Mouse (Mus musculus) hindbrain, embryonic 16.5 days (tissue): ENCODE measurements around the gene Cdk8. TPM values are rescaled to one million over a fixed set of nuclear protein-coding genes. Genes with fewer than 3 reads are reported as not detected.
A peak's percentile ranks its signal among the peaks of the same experiment; 100 is the strongest.

Experiments used
- ATAC-seq: fragments of 200-750 bp; cut with Nextera tagmentation; 2 replicates; pipeline ENCODE4 v1.8.0; 2017; ENCODE audit warnings: moderate TSS enrichment, moderate library complexity
- H3K27ac ChIP-seq: fragments of 300-500 bp; sonication (generic); 2 replicates; pipeline ENCODE4 v1.5.1; 2014; ENCODE audit warnings: low read depth, mild to moderate bottlenecking, control low read depth, low read length, moderate library complexity
- H3K27me3 ChIP-seq: fragments of 300-500 bp; sonication (generic); replicated peaks from 2 replicates; pipeline ENCODE4 v1.6.1; 2014; ENCODE audit warnings: low read length; ENCODE audit not compliant: control insufficient read depth, insufficient read depth
- H3K36me3 ChIP-seq: fragments of 300-500 bp; sonication (generic); 2 replicates; pipeline ENCODE4 v1.6.1; 2014; ENCODE audit warnings: mild to moderate bottlenecking, low read length, moderate library complexity, mixed read lengths; ENCODE audit not compliant: control insufficient read depth, insufficient read depth
- H3K4me1 ChIP-seq: fragments of 300-500 bp; sonication (generic); 2 replicates; pipeline ENCODE4 v1.6.1; 2014; ENCODE audit warnings: low read depth, low read length; ENCODE audit not compliant: control insufficient read depth, insufficient read depth
- H3K4me2 ChIP-seq: fragments of 300-500 bp; sonication (generic); 2 replicates; pipeline ENCODE4 v1.6.1; 2014; ENCODE audit warnings: mild to moderate bottlenecking, low read length, control low read depth, moderate library complexity
- H3K4me3 ChIP-seq: fragments of 300-500 bp; sonication (generic); 2 replicates; pipeline ENCODE4 v1.5.1; 2014; ENCODE audit warnings: mild to moderate bottlenecking, low read length, control low read depth, moderate library complexity
- H3K9ac ChIP-seq: fragments of 300-500 bp; sonication (generic); 2 replicates; pipeline ENCODE4 v1.6.1; 2014; ENCODE audit warnings: low read depth, mild to moderate bottlenecking, control low read depth, low read length, moderate library complexity
- H3K9me3 ChIP-seq: fragments of 300-500 bp; sonication (generic); 2 replicates; pipeline ENCODE4 v1.6.1; 2014; ENCODE audit warnings: mild to moderate bottlenecking, low read length, moderate library complexity; ENCODE audit not compliant: control insufficient read depth
- WGBS: fragments of 180-500 bp; shearing (Covaris S2); extraction: QIAGEN DNeasy Blood & Tissue Kit; methylation state at CpG from one replicate; pipeline ENCODE4 v1.1.7; 2014; 5-methylcytosine and 5-hydroxymethylcytosine counted together
- polyA plus RNA-seq: library from polyadenylated mRNA; unstranded; fragments of >200 nt; fragmentation: Nextera tagmentation; extraction: Ambion mirVana; gene quantifications from 2 replicates; pipeline ENCODE4 v1.2.1, GENCODE M21; 2015

The Cdk8 gene
- polyA plus RNA-seq, 1 experiment from 2014 or later: 11.2 TPM

DNA sequence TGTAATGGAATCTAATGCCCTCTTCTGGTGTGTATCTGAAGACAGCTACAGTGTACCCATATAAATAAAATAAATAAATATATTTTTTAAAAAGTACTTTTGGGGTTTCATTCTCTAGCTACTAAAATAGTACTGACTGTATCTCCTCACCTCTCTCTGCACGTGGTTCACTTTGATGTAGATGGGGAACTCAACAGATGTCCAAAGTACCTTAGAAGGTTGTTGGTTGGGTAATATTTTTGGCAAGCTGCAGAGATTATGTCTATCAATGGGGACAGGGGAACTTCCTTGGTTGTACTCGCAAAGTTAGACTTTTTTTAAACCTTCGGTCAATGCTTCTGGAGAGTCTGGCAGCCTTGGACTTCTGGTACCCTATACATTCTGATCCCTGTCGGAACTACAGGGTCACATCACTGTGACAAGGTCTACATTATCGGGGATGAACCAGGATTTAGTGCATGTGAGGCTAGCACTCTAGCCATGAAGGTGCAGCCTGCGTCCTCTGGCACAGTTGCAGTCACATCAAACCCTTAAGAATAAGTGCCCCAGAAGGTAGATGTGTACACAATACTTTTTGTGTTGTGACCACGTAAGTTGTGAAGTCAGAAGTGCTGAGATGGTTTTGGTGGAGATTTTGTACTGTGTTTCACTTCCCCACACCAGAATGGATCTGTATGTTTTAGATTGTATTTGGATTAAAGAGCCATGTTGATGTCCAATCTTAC is 14.8 kb downstream of the Cdk8 start:
- Histone ChIP-seq H3K36me3 (no peaks in the 10 kb centered on the region), H3K27ac (no peak overlapping the region), H3K9ac (no peak overlapping the region), H3K4me1 (no peaks in the 10 kb centered on the region), H3K9me3 (no peaks in the 10 kb centered on the region), H3K27me3 (no peaks in the 10 kb centered on the region), H3K4me2 (no peak overlapping the region), H3K4me3 (no peak overlapping the region)
- 95% methylated on average over 7 of the region's 7 CpGs for WGBS
- ATAC-seq: no peak

DNA sequence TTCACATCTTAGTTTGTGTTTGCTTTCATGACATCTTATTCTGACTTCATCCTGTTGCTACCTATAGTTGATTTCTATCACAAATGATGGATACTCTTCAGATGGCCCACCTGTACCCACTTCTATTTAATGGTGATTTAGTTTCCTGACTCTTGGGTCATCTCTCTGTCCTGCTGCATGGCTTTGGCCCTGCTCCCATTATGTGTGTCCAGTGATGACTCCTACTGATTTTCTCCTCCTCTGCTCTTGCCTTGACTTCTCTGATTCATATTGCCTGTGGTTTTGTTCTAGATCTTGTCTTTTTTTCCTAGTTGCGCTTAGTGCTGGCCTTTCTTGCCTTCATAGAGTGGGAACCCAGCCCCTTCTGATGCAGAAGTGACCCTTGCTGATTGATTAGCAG is 15.4 kb downstream of the Cdk8 start:
- Histone ChIP-seq H3K27ac (no peak overlapping the region), H3K4me1 (no peaks in the 10 kb centered on the region), H3K9ac (no peak overlapping the region), H3K9me3 (no peaks in the 10 kb centered on the region), H3K4me3 (no peak overlapping the region), H3K4me2 (no peak overlapping the region), H3K36me3 (no peaks in the 10 kb centered on the region), H3K27me3 (no peaks in the 10 kb centered on the region)
- ATAC-seq: no peak
- 88% methylated on average over 1 of the region's 1 CpGs for WGBS

DNA sequence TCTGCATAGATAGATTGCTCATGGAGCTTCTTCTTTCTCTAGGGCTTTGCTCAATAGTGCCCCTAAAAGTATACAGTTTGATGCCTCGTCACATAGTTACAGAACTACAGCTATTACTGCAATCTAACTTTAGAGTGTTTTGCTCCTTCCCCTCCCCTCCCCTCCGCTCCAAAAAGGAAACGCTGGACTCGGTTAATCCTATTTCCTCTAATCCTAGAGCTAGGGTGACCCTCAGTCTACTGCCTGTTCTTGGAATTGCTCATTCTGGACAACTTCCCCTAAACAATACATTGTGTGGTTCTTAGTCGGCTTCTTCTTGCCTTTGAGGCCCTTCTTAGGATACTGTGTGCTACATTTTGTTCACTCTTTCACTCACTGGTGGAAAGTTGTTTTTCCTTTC is 16.7 kb downstream of the Cdk8 start:
- no peak overlapping the region for H3K4me3 ChIP-seq
- no peaks in the 10 kb centered on the region for H3K4me1 ChIP-seq
- H3K9ac ChIP-seq: no peak overlapping the region
- no peak overlapping the region for H3K4me2 ChIP-seq
- no peak overlapping the region for H3K27ac ChIP-seq
- no peaks in the 10 kb centered on the region for H3K27me3 ChIP-seq
- no peak for ATAC-seq
- WGBS: 71% methylated on average over 5 of the region's 5 CpGs
- no peaks in the 10 kb centered on the region for H3K36me3 ChIP-seq
- H3K9me3 ChIP-seq: no peaks in the 10 kb centered on the region

DNA sequence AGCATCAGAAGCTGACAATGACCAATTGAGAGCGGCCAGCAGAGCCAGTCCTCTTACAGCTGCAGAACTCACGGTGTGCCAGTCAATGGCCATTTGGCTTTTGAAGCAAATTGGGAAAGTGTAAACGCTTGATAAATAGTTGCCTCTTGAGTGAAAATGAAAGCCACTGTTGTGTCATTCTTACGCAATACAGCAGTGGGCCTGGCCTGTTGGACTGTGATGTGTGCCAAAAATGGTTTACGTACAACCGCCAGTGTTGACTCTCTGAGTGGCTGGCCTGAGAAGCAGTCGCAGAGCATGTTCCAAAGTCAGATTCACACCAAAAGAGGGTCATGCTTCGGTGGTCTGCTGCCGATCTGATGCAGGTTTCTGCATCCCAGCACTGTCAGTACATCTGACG is 17.7 kb downstream of the Cdk8 start:
- Histone ChIP-seq H3K27ac (no peak overlapping the region), H3K36me3 (no peaks in the 10 kb centered on the region), H3K4me2 (no peak overlapping the region), H3K9ac (no peak overlapping the region), H3K9me3 (no peaks in the 10 kb centered on the region), H3K4me1 (no peaks in the 10 kb centered on the region), H3K27me3 (no peaks in the 10 kb centered on the region), H3K4me3 (no peak overlapping the region)
- WGBS: 77% methylated on average over 10 of the region's 10 CpGs
- peak; percentile 56; the same call in 1 of the 2 replicates for ATAC-seq

DNA sequence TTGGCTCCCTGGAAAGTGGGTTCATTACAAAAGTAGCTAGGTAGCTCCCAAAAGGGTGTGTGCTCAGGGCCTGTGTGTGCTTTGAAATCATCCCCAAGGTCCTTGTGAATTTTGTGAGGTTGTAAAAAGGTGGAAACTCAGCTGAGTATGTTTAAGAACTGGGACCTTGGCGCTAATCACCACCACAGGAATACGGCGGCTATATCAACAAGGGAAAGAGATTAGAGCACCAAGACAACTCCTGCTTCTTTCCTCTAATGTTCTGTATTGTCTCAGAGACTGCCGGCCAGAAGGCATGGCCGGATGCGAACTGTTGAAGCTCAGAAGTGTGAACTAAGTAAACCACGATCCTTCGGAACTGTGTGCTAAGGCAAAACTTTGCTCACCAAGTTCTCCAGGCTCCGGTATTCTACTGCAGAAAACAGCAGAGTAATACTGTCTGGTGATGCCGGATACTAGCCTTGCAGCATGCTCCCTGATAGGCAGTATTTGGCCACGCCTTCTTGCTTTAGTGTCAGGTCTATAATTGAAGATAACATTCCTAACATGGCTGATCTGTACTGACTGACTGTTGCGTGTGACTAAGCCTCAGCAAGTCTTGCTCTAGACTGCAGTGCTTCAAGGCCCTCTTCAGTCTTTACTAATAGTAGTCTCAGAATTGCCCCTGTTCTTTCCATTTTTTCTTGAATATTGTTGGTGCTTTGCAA is 19.5 kb downstream of the Cdk8 start:
- no peak for ATAC-seq
- H3K9ac ChIP-seq: no peak overlapping the region
- WGBS: 93% methylated on average over 12 of the region's 12 CpGs

DNA sequence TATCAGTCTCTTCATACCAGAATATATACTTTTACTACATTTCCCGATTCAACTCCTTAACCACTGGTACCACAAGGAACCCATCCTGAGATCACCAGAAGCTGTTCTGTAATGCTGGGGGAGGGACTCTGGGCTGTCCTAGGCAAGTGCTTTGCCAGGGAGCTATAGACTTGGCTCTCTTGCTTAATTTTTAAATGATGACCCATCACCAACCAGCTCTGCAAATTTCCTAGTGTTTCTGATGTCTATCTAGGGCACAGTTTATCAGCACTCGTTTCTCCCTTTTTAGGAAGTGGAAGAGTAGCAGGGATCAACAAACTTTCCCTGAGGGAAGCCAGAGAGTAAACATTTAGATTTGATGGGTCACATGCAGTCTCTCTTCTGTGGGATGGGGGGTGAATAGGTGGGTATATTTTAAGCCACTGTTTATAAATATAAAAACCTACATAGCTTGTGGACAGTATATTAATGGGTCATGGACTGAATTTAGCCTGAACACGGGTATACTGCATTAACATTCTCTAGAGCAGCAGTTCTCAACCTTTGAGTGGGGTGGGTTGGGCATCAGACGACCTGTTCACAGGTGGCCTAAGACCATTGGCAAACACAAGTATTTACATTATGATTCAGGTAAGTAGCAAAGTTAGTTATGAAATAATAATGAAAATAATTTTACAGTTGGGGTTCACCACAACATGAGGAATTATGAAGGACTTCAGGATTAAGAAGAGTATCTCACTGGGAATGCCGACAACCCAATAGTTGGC is 20.8 kb downstream of the Cdk8 start:
- no peaks in the 10 kb centered on the region for H3K27me3 ChIP-seq
- no peak for ATAC-seq
- H3K9ac ChIP-seq: no peak overlapping the region
- 86% methylated on average over 5 of the region's 5 CpGs for WGBS
- H3K4me3 ChIP-seq: no peak overlapping the region
- no peaks in the 10 kb centered on the region for H3K9me3 ChIP-seq
- H3K36me3 ChIP-seq: no peaks in the 10 kb centered on the region
- H3K27ac ChIP-seq: no peak overlapping the region
- no peaks in the 10 kb centered on the region for H3K4me1 ChIP-seq
- no peak overlapping the region for H3K4me2 ChIP-seq

More for the DNA sequence above, 19.5 kb downstream of the Cdk8 start:
- no peaks in the 10 kb centered on the region for H3K36me3 ChIP-seq
- H3K4me2 ChIP-seq: no peak overlapping the region
- H3K27me3 ChIP-seq: no peaks in the 10 kb centered on the region
- no peaks in the 10 kb centered on the region for H3K9me3 ChIP-seq
- H3K27ac ChIP-seq: no peak overlapping the region
- H3K4me1 ChIP-seq: no peaks in the 10 kb centered on the region
- no peak overlapping the region for H3K4me3 ChIP-seq

DNA sequence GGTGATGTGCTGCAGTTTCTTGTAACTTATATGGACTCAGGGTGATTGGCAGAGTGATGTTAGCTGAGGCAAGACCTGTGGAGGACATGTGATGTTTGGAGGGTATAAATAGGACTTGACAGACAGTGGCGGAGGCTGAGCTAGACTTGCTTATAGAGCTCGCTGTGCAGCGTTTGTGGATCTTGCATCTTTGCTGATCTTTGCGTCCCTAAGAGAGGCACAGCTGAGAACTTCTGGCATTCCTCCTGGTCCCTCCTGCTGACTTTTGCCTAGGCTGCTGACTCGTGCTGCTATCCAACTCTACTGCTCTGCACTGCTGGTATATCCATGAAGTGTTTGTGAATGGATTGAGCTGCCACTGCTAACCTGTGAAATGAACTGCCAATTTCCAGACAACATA is 22.6 kb downstream of the Cdk8 start:
- no peaks in the 10 kb centered on the region for H3K9me3 ChIP-seq
- no peaks in the 10 kb centered on the region for H3K36me3 ChIP-seq
- H3K4me2 ChIP-seq: no peak overlapping the region
- ATAC-seq: no peak
- H3K4me1 ChIP-seq: no peaks in the 10 kb centered on the region
- no peak overlapping the region for H3K4me3 ChIP-seq
- no peak overlapping the region for H3K9ac ChIP-seq
- no peak overlapping the region for H3K27ac ChIP-seq
- 74% methylated on average over 5 of the region's 5 CpGs for WGBS
- H3K27me3 ChIP-seq: no peaks in the 10 kb centered on the region

DNA sequence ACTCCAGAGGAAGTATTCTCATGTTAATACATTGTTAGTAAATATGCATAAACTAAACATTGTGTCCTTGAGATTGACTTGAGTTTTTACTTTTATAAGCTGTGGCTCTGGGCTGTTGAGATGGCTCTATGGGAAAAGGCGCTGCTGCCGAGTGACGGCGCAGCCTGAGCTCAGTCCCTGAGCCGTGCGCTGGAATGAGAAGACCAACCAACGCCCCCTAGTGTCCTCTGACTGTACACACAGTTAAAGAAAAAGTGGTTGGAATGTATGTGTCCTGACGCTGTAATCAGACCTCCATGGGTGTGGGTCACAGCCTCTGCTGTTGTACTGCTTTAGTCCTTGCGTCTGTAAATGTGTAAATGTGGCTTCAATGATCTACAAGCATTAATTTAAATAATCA is 29.0 kb downstream of the Cdk8 start:
- no peak overlapping the region for H3K4me2 ChIP-seq
- H3K27ac ChIP-seq: no peak overlapping the region
- ATAC-seq: no peak
- H3K4me1 ChIP-seq: no peaks in the 10 kb centered on the region
- no peak overlapping the region for H3K4me3 ChIP-seq
- 51% methylated on average over 9 of the region's 9 CpGs for WGBS
- no peaks in the 10 kb centered on the region for H3K9me3 ChIP-seq
- no peaks in the 10 kb centered on the region for H3K36me3 ChIP-seq
- H3K9ac ChIP-seq: no peak overlapping the region
- no peaks in the 10 kb centered on the region for H3K27me3 ChIP-seq

DNA sequence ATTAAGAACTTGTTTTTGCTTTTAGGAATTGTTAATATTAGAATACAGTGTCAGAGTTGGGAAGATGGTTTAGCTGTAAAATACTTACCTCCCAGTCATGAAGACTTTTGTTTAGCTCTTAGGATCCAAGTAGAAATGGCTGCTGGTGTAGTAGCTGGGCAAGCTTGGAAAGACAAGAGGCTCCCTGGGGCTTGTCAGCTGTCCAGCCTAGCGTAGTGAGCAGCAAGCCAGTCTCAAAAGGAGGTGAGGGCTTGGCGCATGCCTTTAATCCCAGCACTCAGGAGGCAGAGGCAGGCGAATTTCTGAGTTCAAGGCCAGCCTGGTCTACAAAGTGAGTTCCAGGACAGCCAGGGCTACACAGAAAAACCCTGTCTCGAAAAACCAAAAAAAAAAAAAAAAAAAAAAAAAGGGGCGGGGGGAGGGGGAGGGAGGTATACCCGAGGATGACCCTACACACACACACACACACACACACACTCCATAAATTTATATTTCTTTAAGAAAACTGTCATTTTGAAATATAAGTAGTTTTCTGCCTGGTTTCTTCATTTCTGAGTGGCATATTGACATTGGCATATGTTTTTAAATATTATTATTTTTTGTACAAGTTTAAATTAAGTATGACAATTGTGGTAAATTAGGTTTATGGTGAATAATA is 35.0 kb downstream of the Cdk8 start:
- WGBS: 82% methylated on average over 5 of the region's 6 CpGs

More for the DNA sequence above, 35.0 kb downstream of the Cdk8 start:
- Histone ChIP-seq H3K9me3 (no peaks in the 10 kb centered on the region), H3K9ac (no peak overlapping the region), H3K4me3 (no peak overlapping the region), H3K36me3 (no peaks in the 10 kb centered on the region), H3K27me3 (no peaks in the 10 kb centered on the region), H3K27ac (no peak overlapping the region), H3K4me1 (no peaks in the 10 kb centered on the region), H3K4me2 (no peak overlapping the region)
- ATAC-seq: no peak
